Mouse (Mus musculus): Measurements from ENCODE around the gene Myl4. TPM values are rescaled to one million over a fixed set of nuclear protein-coding genes. Genes with fewer than 3 reads are reported as not detected.

The Myl4 gene
- polyA plus RNA-seq, 1 experiment from 2014 or later = 1.2 TPM

GRCm38 (mm10) chr11:104572566-104572965 lies 22.1 kb downstream of the Myl4 start:
- no peak for ATAC-seq
- Histone ChIP-seq H3K4me1 (0 out of 2 replicates have a peak, but pooled peaks cover 3% of the 10 kb centered on the region), H3K27me3 (peaks cover 11% of the 10 kb centered on the region; the same call in 1 of the 2 replicates), H3K27ac (no peak overlapping the region), H3K4me3 (no peak overlapping the region), H3K9me3 (replicated peaks) (0 out of 2 replicates have a peak, but pooled peaks cover 3% of the 10 kb centered on the region), H3K4me2 (no peak overlapping the region), H3K9ac (no peak overlapping the region), H3K36me3 (ENCODE audit: poor library complexity, severe bottlenecking) (no peaks in the 10 kb centered on the region)
- WGBS = 70% methylated on average over 2 of the region's 2 CpGs

- no peaks in the 10 kb centered on the region for H3K36me3 ChIP-seq (ENCODE audit: poor library complexity, severe bottlenecking)
- ATAC-seq = no peak
- no peaks in the 10 kb centered on the region for H3K4me1 ChIP-seq
- no peak overlapping the region for H3K4me2 ChIP-seq
- no peak overlapping the region for H3K27ac ChIP-seq
- H3K27me3 ChIP-seq = peaks cover 9% of the 10 kb centered on the region; the same call in 1 of the 2 replicates
- no peaks in the 10 kb centered on the region for H3K9me3 ChIP-seq (replicated peaks)
- no peak overlapping the region for H3K4me3 ChIP-seq
- no peak overlapping the region for H3K9ac ChIP-seq
- WGBS = 47% methylated on average over 10 of the region's 10 CpGs
These were observed 26.5 kb downstream of the Myl4 start for GRCm38 (mm10) chr11:104576772-104577612.

GRCm38 (mm10) chr11:104578074-104578473 lies 27.6 kb downstream of the Myl4 start:
- Histone ChIP-seq H3K9me3 (replicated peaks) (no peaks in the 10 kb centered on the region), H3K9ac (no peak overlapping the region)
- 74% methylated on average over 5 of the region's 5 CpGs for WGBS

GRCm38 (mm10) chr11:104579084-104579483 lies 28.6 kb downstream of the Myl4 start:
- H3K4me3 ChIP-seq = no peak overlapping the region
- H3K4me2 ChIP-seq = no peak overlapping the region
- no peaks in the 10 kb centered on the region for H3K4me1 ChIP-seq
- H3K9ac ChIP-seq = no peak overlapping the region
- no peaks in the 10 kb centered on the region for H3K27me3 ChIP-seq
- no peak for ATAC-seq
- H3K9me3 ChIP-seq (replicated peaks) = no peaks in the 10 kb centered on the region
- no peaks in the 10 kb centered on the region for H3K36me3 ChIP-seq (ENCODE audit: poor library complexity, severe bottlenecking)
- no peak overlapping the region for H3K27ac ChIP-seq
- 91% methylated on average over 9 of the region's 9 CpGs for WGBS

More at GRCm38 (mm10) chr11:104578074-104578473, 27.6 kb downstream of the Myl4 start:
- Histone ChIP-seq H3K27me3 (no peaks in the 10 kb centered on the region), H3K36me3 (ENCODE audit: poor library complexity, severe bottlenecking) (no peaks in the 10 kb centered on the region), H3K4me1 (no peaks in the 10 kb centered on the region), H3K4me3 (no peak overlapping the region), H3K4me2 (no peak overlapping the region), H3K27ac (no peak overlapping the region)
- ATAC-seq = no peak

- H3K4me1 ChIP-seq = no peaks in the 10 kb centered on the region
- no peak for ATAC-seq
These were observed 29.1 kb downstream of the Myl4 start for GRCm38 (mm10) chr11:104579575-104579974.

GRCm38 (mm10) chr11:104580091-104580490 lies 29.6 kb downstream of the Myl4 start:
- 76% methylated on average over 6 of the region's 6 CpGs for WGBS

More at GRCm38 (mm10) chr11:104579575-104579974, 29.1 kb downstream of the Myl4 start:
- H3K36me3 ChIP-seq (ENCODE audit: poor library complexity, severe bottlenecking) = no peaks in the 10 kb centered on the region
- no peaks in the 10 kb centered on the region for H3K9me3 ChIP-seq (replicated peaks)
- H3K4me2 ChIP-seq = no peak overlapping the region
- H3K27ac ChIP-seq = no peak overlapping the region
- H3K9ac ChIP-seq = no peak overlapping the region
- 93% methylated on average over 8 of the region's 8 CpGs for WGBS
- no peaks in the 10 kb centered on the region for H3K27me3 ChIP-seq
- H3K4me3 ChIP-seq = no peak overlapping the region

GRCm38 (mm10) chr11:104580606-104581005 lies 30.1 kb downstream of the Myl4 start:
- Histone ChIP-seq H3K4me3 (no peak overlapping the region), H3K9me3 (replicated peaks) (no peaks in the 10 kb centered on the region), H3K9ac (no peak overlapping the region), H3K4me2 (no peak overlapping the region), H3K36me3 (ENCODE audit: poor library complexity, severe bottlenecking) (no peaks in the 10 kb centered on the region), H3K4me1 (no peaks in the 10 kb centered on the region), H3K27ac (no peak overlapping the region), H3K27me3 (no peaks in the 10 kb centered on the region)
- WGBS = 89% methylated on average over 5 of the region's 5 CpGs
- ATAC-seq = no peak

More at GRCm38 (mm10) chr11:104580091-104580490, 29.6 kb downstream of the Myl4 start:
- no peak overlapping the region for H3K4me2 ChIP-seq
- H3K4me1 ChIP-seq = no peaks in the 10 kb centered on the region
- H3K36me3 ChIP-seq (ENCODE audit: poor library complexity, severe bottlenecking) = no peaks in the 10 kb centered on the region
- no peaks in the 10 kb centered on the region for H3K27me3 ChIP-seq
- H3K27ac ChIP-seq = no peak overlapping the region
- H3K9me3 ChIP-seq (replicated peaks) = no peaks in the 10 kb centered on the region
- no peak overlapping the region for H3K9ac ChIP-seq
- ATAC-seq = no peak
- H3K4me3 ChIP-seq = no peak overlapping the region

DNA sequence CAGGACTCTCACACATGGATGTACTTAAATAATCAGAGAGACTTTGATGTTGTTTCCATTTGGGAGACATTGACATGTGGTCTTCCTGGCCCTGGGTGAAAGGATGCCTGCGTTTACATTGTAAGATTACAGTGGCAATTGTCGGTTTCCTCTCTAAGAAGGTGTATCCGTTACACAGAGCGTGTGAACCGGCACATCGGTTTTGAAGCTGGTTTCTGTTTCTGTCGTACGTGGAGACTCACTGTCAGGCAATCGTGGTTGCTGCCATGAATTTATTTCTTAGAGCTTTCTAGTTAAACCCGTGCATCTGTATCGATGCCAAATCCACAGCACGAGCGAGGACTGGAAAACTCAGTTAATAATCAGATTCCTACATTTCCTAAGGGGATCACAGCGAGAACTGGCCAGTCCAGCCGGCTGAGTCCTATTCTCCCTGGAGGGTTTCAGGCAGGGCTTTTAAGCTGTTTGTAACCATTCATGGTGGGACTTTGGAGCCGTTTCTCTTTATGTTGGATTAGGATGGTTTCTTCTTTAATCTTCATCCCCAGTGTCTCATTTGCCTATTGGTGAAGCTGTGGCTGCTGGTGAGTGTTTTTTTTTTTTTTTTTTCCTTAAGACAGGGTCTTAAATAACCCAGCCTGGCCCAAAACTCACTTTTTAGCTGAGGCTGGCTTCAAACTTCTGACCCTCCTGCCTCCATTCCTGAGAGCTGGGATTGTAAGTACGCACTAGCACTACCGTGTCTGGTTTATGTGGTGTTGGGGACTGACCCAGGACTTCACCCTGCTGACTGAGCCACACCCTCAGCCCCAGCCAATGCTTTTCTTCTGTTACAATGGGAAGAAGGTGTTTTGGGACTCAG lies 31.2 kb downstream of the Myl4 start:
- 76% methylated on average over 18 of the region's 18 CpGs for WGBS
- ATAC-seq = no peak
- Histone ChIP-seq H3K36me3 (ENCODE audit: poor library complexity, severe bottlenecking) (no peaks in the 10 kb centered on the region), H3K4me3 (no peak overlapping the region), H3K27ac (no peak overlapping the region), H3K27me3 (no peaks in the 10 kb centered on the region), H3K9ac (no peak overlapping the region), H3K4me1 (no peaks in the 10 kb centered on the region), H3K9me3 (replicated peaks) (no peaks in the 10 kb centered on the region), H3K4me2 (no peak overlapping the region)

DNA sequence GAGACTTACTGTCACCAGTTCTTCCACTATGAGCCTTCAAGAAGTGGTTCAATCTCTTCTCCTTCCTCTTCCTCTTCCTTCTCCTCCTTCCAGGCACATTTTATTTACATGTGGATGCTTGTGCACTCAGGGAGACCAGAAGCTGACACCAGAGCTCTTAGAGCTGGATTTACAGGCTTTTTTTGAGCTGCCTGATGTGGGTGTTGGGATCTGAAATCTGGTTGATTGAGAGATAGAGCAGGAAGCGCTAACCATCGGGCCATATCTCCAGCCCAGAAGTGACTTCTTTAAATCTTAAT lies 31.8 kb downstream of the Myl4 start:
- Histone ChIP-seq H3K9ac (no peak overlapping the region), H3K27ac (no peak overlapping the region)

DNA sequence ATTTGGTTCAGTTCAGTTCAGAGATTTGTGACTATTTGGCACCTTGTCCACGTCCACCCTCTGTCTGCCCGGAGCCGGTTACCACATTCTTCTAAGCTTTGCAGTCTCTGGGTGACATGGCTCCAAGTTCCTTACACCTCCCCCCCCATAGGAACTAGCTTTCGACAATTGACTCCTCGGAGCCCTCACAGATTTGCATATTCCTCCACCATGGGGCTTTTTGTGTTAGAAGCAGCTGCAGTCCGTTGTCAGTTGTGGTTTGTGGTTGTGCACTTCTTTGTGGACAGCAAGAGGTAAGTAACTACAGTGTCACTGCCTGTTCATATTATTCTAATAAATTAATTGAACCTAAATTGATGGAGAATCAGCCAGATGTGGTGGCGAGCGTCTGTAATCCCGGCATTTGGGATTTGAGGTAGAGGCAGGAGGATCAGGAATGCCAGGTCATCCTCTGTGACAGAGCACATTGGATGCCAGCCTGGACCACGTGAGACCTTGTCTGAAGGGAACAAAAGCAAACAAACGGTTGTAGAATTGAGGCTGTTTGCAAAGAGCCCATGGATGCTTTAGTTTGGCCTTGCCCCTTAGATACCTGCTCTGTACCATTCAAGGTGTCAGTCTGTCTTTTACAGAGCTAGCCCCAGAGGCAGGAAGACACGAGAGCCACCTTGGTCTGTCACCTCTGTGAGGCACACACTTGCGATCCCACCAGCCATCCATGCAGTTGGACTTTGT lies 32.3 kb downstream of the Myl4 start:
- 61% methylated on average over 13 of the region's 13 CpGs for WGBS
- no peak overlapping the region for H3K27ac ChIP-seq
- H3K9ac ChIP-seq = no peak overlapping the region
- H3K36me3 ChIP-seq (ENCODE audit: poor library complexity, severe bottlenecking) = no peaks in the 10 kb centered on the region
- no peaks in the 10 kb centered on the region for H3K27me3 ChIP-seq
- no peak overlapping the region for H3K4me3 ChIP-seq
- H3K4me1 ChIP-seq = no peaks in the 10 kb centered on the region
- H3K4me2 ChIP-seq = no peak overlapping the region
- ATAC-seq = no peak
- H3K9me3 ChIP-seq (replicated peaks) = peaks cover 5% of the 10 kb centered on the region

More for the DNA sequence above, 31.8 kb downstream of the Myl4 start:
- Histone ChIP-seq H3K27me3 (no peaks in the 10 kb centered on the region), H3K4me2 (no peak overlapping the region), H3K4me3 (no peak overlapping the region), H3K36me3 (ENCODE audit: poor library complexity, severe bottlenecking) (no peaks in the 10 kb centered on the region), H3K4me1 (no peaks in the 10 kb centered on the region), H3K9me3 (replicated peaks) (no peaks in the 10 kb centered on the region; the same call in 1 of the 2 replicates)
- 98% methylated on average over 2 of the region's 2 CpGs for WGBS
- ATAC-seq = no peak

DNA sequence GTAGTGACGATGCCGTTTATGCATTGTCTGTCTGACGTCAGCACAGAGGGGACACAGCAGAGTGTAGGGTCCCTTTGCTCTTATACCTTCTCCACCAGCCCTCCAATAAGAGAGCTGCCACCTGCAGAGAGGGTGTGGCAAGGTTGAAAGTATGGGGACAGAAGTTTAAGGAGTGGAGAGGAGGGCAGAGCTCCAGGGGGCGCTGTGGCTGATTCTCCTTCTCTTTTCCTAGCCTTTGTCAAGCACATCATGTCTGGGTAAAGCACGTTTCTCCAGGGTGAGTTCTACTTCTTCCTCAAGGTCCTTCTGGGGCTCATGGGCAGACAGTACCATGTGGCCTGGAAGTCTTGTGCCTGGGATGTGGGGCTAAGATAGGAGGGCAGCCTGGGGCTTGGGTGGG lies 35.0 kb downstream of the Myl4 start:
- Histone ChIP-seq H3K4me1 (no peaks in the 10 kb centered on the region), H3K9ac (no peak overlapping the region), H3K9me3 (replicated peaks) (peaks cover 17% of the 10 kb centered on the region), H3K27ac (no peak overlapping the region), H3K27me3 (no peaks in the 10 kb centered on the region), H3K4me3 (no peak overlapping the region), H3K4me2 (no peak overlapping the region), H3K36me3 (ENCODE audit: poor library complexity, severe bottlenecking) (no peaks in the 10 kb centered on the region)
- no peak for ATAC-seq
- WGBS = 77% methylated on average over 5 of the region's 5 CpGs

GRCm38 (mm10) chr11:104587904-104588303 lies 37.4 kb downstream of the Myl4 start:
- no peaks in the 10 kb centered on the region for H3K27me3 ChIP-seq
- no peak for ATAC-seq
- H3K9ac ChIP-seq = no peak overlapping the region
- H3K9me3 ChIP-seq (replicated peaks) = peaks cover 17% of the 10 kb centered on the region
- H3K4me2 ChIP-seq = no peak overlapping the region
- H3K36me3 ChIP-seq (ENCODE audit: poor library complexity, severe bottlenecking) = no peaks in the 10 kb centered on the region
- H3K4me3 ChIP-seq = no peak overlapping the region
- H3K27ac ChIP-seq = no peak overlapping the region
- H3K4me1 ChIP-seq = no peaks in the 10 kb centered on the region
- WGBS = 90% methylated on average over 9 of the region's 9 CpGs
